Mouse (Mus musculus): ENCODE measurements around the gene Olfr196. TPM values are rescaled to one million over a fixed set of nuclear protein-coding genes. Genes with fewer than 3 reads are reported as not detected.

Gene Olfr196
- polyA plus RNA-seq, 1 experiment from 2014 or later, result not detected

Other genes starting within 250 kb of the Olfr196 start
- gene Olfr181, start 241.7 kb downstream of the Olfr196 start, polyA plus RNA-seq (2014; fragmentation: Nextera tagmentation; extraction: Ambion mirVana), result not detected in 2 replicates
- not detected in 2 replicates for gene Olfr180, start 241.1 kb downstream of the Olfr196 start, polyA plus RNA-seq (2014; fragmentation: Nextera tagmentation; extraction: Ambion mirVana)
- gene Olfr183, start 175.1 kb downstream of the Olfr196 start, polyA plus RNA-seq (2014; fragmentation: Nextera tagmentation; extraction: Ambion mirVana), result not detected in 2 replicates
- gene Olfr186, start 140.2 kb downstream of the Olfr196 start, polyA plus RNA-seq (2014; fragmentation: Nextera tagmentation; extraction: Ambion mirVana), result not detected in 2 replicates
- gene Olfr187, start 130.7 kb downstream of the Olfr196 start, polyA plus RNA-seq (2014; fragmentation: Nextera tagmentation; extraction: Ambion mirVana), result not detected in 2 replicates
- not detected in 2 replicates for gene Olfr190, start 92.4 kb downstream of the Olfr196 start, polyA plus RNA-seq (2014; fragmentation: Nextera tagmentation; extraction: Ambion mirVana)
- not detected in 2 replicates for gene Olfr191, start 80.6 kb downstream of the Olfr196 start, polyA plus RNA-seq (2014; fragmentation: Nextera tagmentation; extraction: Ambion mirVana)
- gene Olfr193, start 58.6 kb downstream of the Olfr196 start, polyA plus RNA-seq (2014; fragmentation: Nextera tagmentation; extraction: Ambion mirVana), result not detected in 2 replicates
- not detected in 2 replicates for gene Olfr194, start 49.4 kb downstream of the Olfr196 start, polyA plus RNA-seq (2014; fragmentation: Nextera tagmentation; extraction: Ambion mirVana)
- gene Olfr195, start 23.4 kb downstream of the Olfr196 start, polyA plus RNA-seq (2014; fragmentation: Nextera tagmentation; extraction: Ambion mirVana), result not detected in 2 replicates
- not detected in 2 replicates for gene Olfr198, start 33.1 kb upstream of the Olfr196 start, polyA plus RNA-seq (2014; fragmentation: Nextera tagmentation; extraction: Ambion mirVana)
- not detected in 2 replicates for gene Olfr199, start 49.3 kb upstream of the Olfr196 start, polyA plus RNA-seq (2014; fragmentation: Nextera tagmentation; extraction: Ambion mirVana)
- not detected in 2 replicates for gene Olfr201, start 102.2 kb upstream of the Olfr196 start, polyA plus RNA-seq (2014; fragmentation: Nextera tagmentation; extraction: Ambion mirVana)
- gene Olfr202, start 116.3 kb upstream of the Olfr196 start, polyA plus RNA-seq (2014; fragmentation: Nextera tagmentation; extraction: Ambion mirVana), result not detected in 2 replicates
- gene Olfr203, start 128.4 kb upstream of the Olfr196 start, polyA plus RNA-seq (2014; fragmentation: Nextera tagmentation; extraction: Ambion mirVana), result not detected in 2 replicates
- gene Olfr204, start 147.8 kb upstream of the Olfr196 start, polyA plus RNA-seq (2014; fragmentation: Nextera tagmentation; extraction: Ambion mirVana), result not detected in 2 replicates
- not detected in 2 replicates for gene Olfr205, start 160.7 kb upstream of the Olfr196 start, polyA plus RNA-seq (2014; fragmentation: Nextera tagmentation; extraction: Ambion mirVana)
- gene Olfr206, start 178.8 kb upstream of the Olfr196 start, polyA plus RNA-seq (2014; fragmentation: Nextera tagmentation; extraction: Ambion mirVana), result not detected in 2 replicates
- gene Olfr209, start 193.5 kb upstream of the Olfr196 start, polyA plus RNA-seq (2014; fragmentation: Nextera tagmentation; extraction: Ambion mirVana), result not detected in 2 replicates
- gene Gabrr3, start 236.9 kb upstream of the Olfr196 start, polyA plus RNA-seq (2014; fragmentation: Nextera tagmentation; extraction: Ambion mirVana), result not detected in 2 replicates